Mouse (Mus musculus) bone marrow, adult 2 months (tissue): Measurements from ENCODE around the gene Arf4. TPM values are rescaled to one million over a fixed set of nuclear protein-coding genes. Genes with fewer than 3 reads are reported as not detected.

Experiments
- H3K27ac ChIP-seq: fragments of 200-500 bp; 2 replicates; pipeline ENCODE4 v1.5.1; 2012; ENCODE audit warnings: low read depth, mild to moderate bottlenecking, control low read depth, inconsistent platforms, low read length; ENCODE audit not compliant: control insufficient read depth, poor library complexity, insufficient read depth
- H3K4me1 ChIP-seq: fragments of 200-500 bp; 2 replicates; pipeline ENCODE4 v1.6.1; 2011; ENCODE audit warnings: low read length; ENCODE audit not compliant: control insufficient read depth, insufficient read depth
- H3K4me3 ChIP-seq: fragments of 200-500 bp; replicated peaks from 2 replicates; pipeline ENCODE3; 2011; ENCODE audit warnings: mild to moderate bottlenecking, low read depth, low read length, control low read depth; ENCODE audit not compliant: control insufficient read depth
- CTCF ChIP-seq: fragments of 200-500 bp; IDR thresholded peaks from 2 replicates; pipeline ENCODE4 v1.5.1; 2011; ENCODE audit warnings: low read length, control low read depth; ENCODE audit not compliant: control insufficient read depth, insufficient read depth
- POLR2A ChIP-seq: fragments of 200-500 bp; IDR thresholded peaks from 2 replicates; pipeline ENCODE4 v1.6.1; 2011; ENCODE audit warnings: low read depth, mild to moderate bottlenecking, control low read depth, low read length, borderline replicate concordance; ENCODE audit not compliant: control insufficient read depth
- WGBS: fragments of 180-500 bp; shearing (Covaris S2); methylation state at CpG from one replicate; pipeline ENCODE4 v1.1.7; 2018; 5-methylcytosine and 5-hydroxymethylcytosine counted together
- polyA plus RNA-seq: library from polyadenylated mRNA; stranded (reverse); fragments of >200 nt; gene quantifications from 2 replicates; pipeline ENCODE4 v1.2.4, GENCODE M21; 2011; ENCODE audit warnings: low replicate concordance; ENCODE audit not compliant: missing spikeins, insufficient read depth, insufficient read length

The Arf4 gene
- polyA plus RNA-seq, 1 experiment, result 36.8 TPM

DNA sequence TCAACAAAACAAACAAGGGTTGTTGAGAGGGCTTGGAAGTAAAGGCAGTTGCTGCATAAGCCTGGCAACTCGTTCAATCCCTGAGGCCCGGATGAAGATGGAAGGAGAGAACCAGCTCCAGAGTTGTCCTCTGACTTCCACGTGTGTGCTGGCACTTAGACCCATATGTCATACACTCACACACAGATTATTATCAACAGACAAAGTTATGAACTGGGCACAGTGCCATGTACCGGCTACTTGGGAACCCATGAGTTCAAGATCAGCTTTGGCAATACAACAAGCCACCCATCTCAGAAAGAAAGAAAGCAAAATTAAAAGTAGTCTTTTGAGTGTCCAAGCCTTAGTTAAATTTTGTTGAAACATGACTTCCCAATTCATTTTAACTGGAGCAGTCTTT is 12.6 kb upstream of the Arf4 start:
- Histone ChIP-seq H3K4me1 (no peaks in the 10 kb centered on the region; the same call in 1 of the 2 replicates), H3K27ac (no peak overlapping the region), H3K4me3 (no peak overlapping the region)
- TF ChIP-seq CTCF, result no peak
- no peak for TF ChIP-seq POLR2A
- 64% methylated on average over 4 of the region's 4 CpGs for WGBS

- TF ChIP-seq CTCF, result no peak
- TF ChIP-seq POLR2A, result no peak
- Histone ChIP-seq H3K4me3 (peak overlapping the region; percentile 41), H3K27ac (peak overlapping the region; percentile 85), H3K4me1 (no peaks in the 10 kb centered on the region; the same call in 1 of the 2 replicates)
- 12% methylated on average over 5 of the region's 5 CpGs for WGBS
These were observed 11.2 kb upstream of the Arf4 start for GRCm38 (mm10) chr14:26626605-26627140.

GRCm38 (mm10) chr14:26637025-26637850 is 636 bp upstream of the Arf4 start:
- Histone ChIP-seq H3K27ac (peak overlapping the region; percentile 25; the same call in 1 of the 2 replicates), H3K4me3 (peak overlapping the region; percentile 61), H3K4me1 (no peaks in the 10 kb centered on the region; the same call in 1 of the 2 replicates)
- TF ChIP-seq CTCF, result no peak
- no peak for TF ChIP-seq POLR2A
- WGBS, result 23% methylated on average over 17 of the region's 17 CpGs

DNA sequence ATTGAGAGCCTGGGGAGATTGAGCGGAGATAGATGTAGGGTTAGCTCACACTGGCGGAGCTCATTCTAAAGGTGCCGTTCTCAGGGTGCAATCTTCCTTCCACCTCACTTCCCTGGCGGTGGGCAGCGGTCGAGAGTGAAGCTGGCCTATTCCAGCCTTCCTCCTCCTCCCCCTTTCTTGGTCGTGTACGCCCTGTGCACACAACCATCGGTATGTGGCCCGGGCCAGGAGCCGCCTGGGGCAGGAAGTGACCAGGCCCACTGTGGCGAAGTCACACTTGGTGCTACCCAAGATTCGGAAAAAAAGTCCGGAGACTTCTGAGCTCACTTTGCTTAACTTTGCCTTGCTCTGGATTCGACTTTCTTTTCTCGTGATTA is 822 bp downstream of the Arf4 start:
- Histone ChIP-seq H3K27ac (peak overlapping the region; percentile 91), H3K4me1 (no peaks in the 10 kb centered on the region; the same call in none of the 2 replicates), H3K4me3 (peak overlapping the region; percentile 96)
- WGBS, result under 1% methylated on average over 16 of the region's 16 CpGs
- TF ChIP-seq POLR2A, result peak; percentile 44; the same call in 1 of the 2 replicates
- no peak for TF ChIP-seq CTCF

DNA sequence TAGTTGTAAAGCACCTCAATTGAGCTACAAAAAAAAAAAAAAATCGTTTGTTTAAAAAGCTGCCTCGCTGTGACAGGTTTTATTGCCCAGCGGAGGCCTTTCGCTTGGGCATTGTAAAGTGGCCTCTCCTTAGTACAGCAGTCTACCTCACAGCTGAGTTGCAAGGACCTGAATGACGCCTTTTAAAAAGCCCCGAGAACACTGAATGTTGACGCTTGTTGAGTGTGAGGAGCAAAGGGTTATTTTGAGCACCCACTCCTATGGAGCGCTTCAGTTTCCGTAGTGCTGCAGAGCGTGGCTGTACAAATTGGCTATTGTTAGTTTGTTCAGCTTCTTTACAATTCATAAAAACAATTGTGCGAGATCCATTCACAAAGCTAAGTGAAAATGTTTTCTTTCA is 1.4 kb downstream of the Arf4 start:
- Histone ChIP-seq H3K4me1 (no peaks in the 10 kb centered on the region; the same call in none of the 2 replicates), H3K27ac (peak overlapping the region; percentile 12; the same call in 1 of the 2 replicates), H3K4me3 (peak overlapping the region; percentile 59)
- TF ChIP-seq POLR2A, result no peak
- 2% methylated on average over 11 of the region's 11 CpGs for WGBS

DNA sequence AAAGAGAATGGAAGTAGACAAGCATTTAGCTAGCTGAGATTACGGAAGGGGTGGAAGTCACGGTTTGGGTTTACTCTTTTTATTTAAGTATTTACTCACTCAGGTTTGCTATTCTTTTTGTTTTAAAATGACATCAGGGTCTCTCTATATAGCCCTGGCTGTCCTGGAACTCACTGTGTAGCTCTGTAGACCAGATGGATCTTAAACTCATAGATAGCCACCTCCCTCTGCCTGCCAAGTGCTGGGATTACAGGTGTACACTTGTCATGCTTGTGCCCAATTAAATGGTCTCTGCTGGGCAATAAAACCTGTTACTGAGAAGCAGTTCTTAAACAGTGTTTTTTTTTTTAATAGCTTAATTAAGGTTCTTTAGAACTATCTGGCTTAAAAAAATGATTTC is 2.1 kb downstream of the Arf4 start:
- TF ChIP-seq CTCF (0 out of 2 replicates have a peak, but pooled peaks have one; percentile 2), POLR2A (no peak)
- Histone ChIP-seq H3K27ac (no peak overlapping the region), H3K4me3 (peak overlapping the region; percentile 42), H3K4me1 (no peaks in the 10 kb centered on the region; the same call in none of the 2 replicates)
- WGBS, result 43% methylated on average over 2 of the region's 2 CpGs

DNA sequence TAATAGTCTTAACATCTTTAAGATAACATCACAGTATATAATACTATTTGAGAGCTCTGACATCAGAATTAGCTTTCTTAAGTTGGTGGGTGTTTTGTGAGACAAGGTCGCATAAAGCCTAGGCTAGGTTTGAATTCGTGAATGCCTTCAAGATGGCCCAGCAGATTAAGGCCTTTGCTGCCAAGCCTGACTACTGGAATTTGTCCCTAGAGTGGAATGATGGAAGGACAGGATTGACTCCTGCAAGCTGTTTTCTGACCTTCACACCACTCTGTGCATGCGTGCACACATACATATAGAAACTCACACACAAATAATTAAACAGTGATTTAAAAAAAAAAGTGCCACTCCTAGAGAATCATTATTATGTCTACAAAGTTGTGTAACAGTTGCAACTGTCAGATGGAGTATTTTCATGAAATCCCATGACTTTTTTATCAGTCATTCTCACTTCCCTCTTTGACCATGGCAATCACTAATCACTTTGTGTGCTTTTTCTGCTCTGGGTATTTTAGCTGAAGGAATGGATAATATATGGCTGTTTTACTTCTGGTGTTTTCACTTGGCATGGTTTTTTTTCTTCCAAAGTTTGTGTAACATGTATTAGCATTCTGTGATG is 5.2 kb downstream of the Arf4 start:
- Histone ChIP-seq H3K27ac (no peak overlapping the region), H3K4me1 (no peaks in the 10 kb centered on the region; the same call in none of the 2 replicates), H3K4me3 (no peak overlapping the region)
- WGBS, result 50% methylated on average over 3 of the region's 3 CpGs
- TF ChIP-seq CTCF (no peak), POLR2A (no peak)

DNA sequence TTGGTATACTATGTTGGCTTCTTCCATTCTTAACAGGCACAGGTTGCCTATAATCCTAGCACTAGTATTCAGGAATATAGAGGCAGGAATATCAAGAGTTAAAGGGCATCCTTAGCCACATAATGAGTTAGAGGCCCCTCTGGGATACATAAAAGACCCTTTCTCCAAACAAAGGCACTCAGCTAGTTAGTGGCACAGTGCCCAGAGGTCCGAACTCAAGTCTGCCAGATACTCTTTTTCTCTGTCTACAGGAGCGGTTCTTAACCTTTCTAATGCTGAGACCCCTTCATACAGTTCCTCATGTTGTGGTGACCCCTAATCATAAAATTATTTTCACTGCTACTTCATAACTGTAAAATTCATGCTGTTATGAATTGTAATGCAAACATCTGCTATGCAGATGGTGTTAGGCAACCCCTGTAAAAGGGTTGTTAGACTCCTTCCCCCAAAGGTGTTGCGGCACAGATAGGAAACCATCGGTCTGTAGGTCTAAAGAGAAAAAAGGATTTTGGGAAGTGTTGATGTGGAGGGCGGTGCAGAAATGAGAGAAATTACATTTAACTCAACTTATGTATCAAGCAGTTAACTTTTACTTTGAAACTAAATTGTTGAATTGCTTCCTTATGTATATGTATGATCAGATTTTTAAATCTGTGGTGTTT is 8.2 kb downstream of the Arf4 start:
- WGBS, result 57% methylated on average over 5 of the region's 5 CpGs
- H3K4me1 ChIP-seq, result no peaks in the 10 kb centered on the region; the same call in 1 of the 2 replicates
- no peak overlapping the region for H3K4me3 ChIP-seq
- TF ChIP-seq CTCF (no peak), POLR2A (no peak)
- no peak overlapping the region for H3K27ac ChIP-seq
